Mouse (Mus musculus) frontal cortex, adult (tissue): Measurements from ENCODE around the gene Ralgapa2.

Experiments
- ATAC-seq: cut with Nextera tagmentation; 2 replicates; pipeline ENCODE4 v1.9.2; 2017; ENCODE audit warnings: mild to moderate bottlenecking, moderate library complexity, mixed read lengths; ENCODE audit not compliant: low TSS enrichment

The Ralgapa2 gene

DNA sequence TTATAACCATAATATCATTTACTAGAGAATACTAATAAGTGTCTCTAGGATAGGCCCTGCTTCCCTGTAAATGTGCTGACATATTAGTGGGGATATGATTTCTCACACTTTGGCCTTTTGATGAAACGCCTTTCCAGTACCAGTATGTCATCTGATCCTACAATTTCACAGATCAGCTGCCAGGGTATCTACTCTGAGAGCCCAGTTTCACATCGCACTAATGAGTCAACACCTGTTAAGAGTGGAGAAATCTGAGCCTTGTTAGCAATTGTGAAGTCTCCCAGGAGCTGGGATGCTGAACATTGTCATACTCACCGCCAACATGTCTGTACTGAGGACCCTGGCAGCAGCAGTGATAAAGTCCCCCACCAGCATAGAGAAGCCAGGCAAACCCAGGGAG is 151.1 kb downstream of the Ralgapa2 start:
- ATAC-seq, result no peak

DNA sequence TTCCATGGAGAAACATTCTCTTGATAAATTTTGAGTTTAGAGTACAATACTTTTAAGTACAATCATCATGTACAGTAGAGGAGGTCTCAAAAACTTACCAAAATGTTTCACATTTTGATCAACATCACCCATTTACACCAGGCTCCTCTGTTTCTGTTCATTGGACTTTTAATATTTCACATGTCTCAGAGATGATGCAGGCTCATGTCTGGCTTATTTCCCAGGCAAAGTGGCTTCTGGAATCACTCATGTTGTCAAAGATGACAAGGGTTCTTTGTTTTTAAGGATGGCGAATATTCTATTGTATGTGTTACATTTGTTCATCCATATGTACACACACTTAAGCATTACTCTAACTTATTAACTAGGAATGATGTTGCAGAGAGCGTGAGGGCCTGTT is 152.5 kb downstream of the Ralgapa2 start:
- no peak for ATAC-seq

DNA sequence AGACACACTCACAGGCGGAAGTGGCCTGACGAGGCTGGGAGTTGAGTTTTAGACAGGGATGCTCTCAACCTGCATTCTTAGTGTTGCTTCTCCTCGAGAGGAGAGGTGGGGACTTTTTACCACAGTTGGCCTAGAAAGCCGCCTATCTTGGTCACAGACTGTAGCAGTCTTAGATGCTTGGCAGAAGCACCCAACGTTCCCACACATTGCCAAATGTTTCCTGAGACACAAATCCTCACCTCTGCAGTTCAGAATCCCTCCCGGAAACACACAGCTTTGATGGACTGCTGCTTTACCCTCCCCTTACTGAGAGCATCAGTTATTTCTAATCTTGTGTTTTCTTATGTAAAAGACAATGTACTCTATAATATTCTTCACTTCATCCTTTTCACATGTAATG is 155.6 kb downstream of the Ralgapa2 start:
- peak; percentile 92 for ATAC-seq

- ATAC-seq, result no peak
Measured at GRCm38 (mm10) chr2:146350230-146350629, 161.9 kb downstream of the Ralgapa2 start.

GRCm38 (mm10) chr2:146347942-146348341 is 164.2 kb downstream of the Ralgapa2 start:
- ATAC-seq, result peak; percentile 90

- no peak for ATAC-seq
Measured at GRCm38 (mm10) chr2:146340090-146340489, 172.1 kb downstream of the Ralgapa2 start.

- ATAC-seq, result peak; percentile 92
Measured at GRCm38 (mm10) chr2:146337540-146337939, 174.6 kb downstream of the Ralgapa2 start.

- ATAC-seq, result peak; percentile 62
Measured at GRCm38 (mm10) chr2:146331894-146332476, 180.2 kb downstream of the Ralgapa2 start.

GRCm38 (mm10) chr2:146330772-146331281 is 181.3 kb downstream of the Ralgapa2 start:
- ATAC-seq, result peak; percentile 75

- no peak for ATAC-seq
Measured at GRCm38 (mm10) chr2:146330101-146330500, 182.0 kb downstream of the Ralgapa2 start.

GRCm38 (mm10) chr2:146326654-146327053 is 185.5 kb downstream of the Ralgapa2 start:
- ATAC-seq, result no peak

DNA sequence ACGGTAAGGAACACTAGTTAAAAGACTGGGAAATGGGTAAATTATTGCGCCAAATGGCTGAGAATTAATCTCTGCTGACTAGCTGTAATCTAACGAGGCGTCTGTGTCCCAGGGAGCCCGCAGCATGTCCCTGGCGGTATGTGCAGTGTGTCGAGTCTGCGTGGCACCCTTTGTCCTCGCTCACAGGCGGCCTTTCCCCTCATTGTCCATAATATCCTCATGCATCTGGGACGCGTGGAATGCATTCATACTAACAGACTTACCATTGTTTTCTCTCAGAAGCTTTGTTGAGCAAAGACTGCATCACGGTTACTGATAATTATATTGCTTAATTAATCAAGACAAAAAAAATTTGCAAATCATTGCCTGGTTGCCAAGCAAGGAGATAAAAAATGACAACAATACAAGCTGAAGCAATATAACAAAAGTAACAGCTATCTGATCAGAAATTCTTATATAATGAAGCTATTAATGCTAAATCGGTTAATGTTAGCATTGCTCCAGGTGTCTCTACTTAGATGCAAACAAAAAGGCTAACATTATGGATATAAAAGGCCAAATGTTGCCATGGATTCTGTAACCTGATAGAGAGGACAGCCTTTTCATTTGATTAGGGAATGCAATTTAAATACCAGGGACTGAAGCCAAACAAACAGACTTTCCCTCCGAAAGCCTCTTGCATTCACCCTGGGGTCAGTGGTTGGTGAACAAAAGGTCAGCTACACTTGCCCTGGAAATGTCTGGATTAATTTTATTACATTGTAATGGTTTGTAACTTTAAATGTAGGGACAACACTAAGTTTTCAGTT is 187.0 kb downstream of the Ralgapa2 start:
- peak; percentile 20; the same call in 1 of the 2 replicates for ATAC-seq

GRCm38 (mm10) chr2:146324140-146324906 is 187.8 kb downstream of the Ralgapa2 start:
- no peak for ATAC-seq

DNA sequence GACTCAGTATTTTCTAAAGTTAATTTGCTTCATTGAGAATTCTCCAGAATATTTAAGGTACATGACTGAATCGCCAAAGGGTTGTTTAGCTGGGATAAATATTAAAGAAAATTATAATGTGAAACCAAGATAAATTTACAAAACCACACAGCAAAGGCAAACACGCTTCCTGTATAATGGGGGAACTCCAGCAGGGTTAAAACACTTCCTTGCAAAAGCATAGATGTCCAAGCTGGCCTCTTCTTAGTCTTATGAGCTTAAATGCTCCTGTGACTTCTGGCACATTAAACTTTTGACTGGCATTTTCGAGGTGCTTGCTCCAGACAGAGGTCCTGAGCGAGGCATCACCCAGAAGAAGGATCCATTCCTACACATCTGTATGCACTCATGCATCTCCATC is 188.6 kb downstream of the Ralgapa2 start:
- ATAC-seq, result no peak

- ATAC-seq, result peak; percentile 52; the same call in 1 of the 2 replicates
Measured at GRCm38 (mm10) chr2:146322770-146323169, 189.4 kb downstream of the Ralgapa2 start.

- no peak for ATAC-seq
Measured at GRCm38 (mm10) chr2:146322019-146322418, 190.1 kb downstream of the Ralgapa2 start.

- no peak for ATAC-seq
Measured at GRCm38 (mm10) chr2:146320666-146321065, 191.5 kb downstream of the Ralgapa2 start.

GRCm38 (mm10) chr2:146314751-146315150 is 197.4 kb downstream of the Ralgapa2 start:
- no peak for ATAC-seq

- no peak for ATAC-seq
Measured at GRCm38 (mm10) chr2:146313811-146314210, 198.3 kb downstream of the Ralgapa2 start.

DNA sequence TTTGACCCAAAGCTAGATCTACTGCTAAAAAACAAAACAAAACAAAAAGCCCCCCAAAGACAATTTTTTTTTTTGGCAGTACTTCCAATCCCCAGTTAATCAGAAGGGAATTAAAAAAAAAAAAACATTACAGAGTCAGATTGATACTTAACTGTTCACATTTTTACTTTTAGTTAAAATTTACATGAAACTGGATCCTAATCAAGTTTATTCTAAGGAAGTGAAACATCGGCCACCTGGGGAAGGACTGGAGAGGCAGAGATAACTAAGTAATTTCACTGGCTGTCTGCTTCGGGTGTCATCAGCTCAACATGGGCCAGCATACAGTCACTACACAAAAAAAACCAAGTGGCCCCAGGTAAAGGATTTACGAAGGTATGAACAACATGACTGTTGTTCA is 201.4 kb downstream of the Ralgapa2 start:
- ATAC-seq, result no peak

- ATAC-seq, result peak; percentile 55; the same call in 1 of the 2 replicates
Measured at GRCm38 (mm10) chr2:146310291-146310690, 201.9 kb downstream of the Ralgapa2 start.

DNA sequence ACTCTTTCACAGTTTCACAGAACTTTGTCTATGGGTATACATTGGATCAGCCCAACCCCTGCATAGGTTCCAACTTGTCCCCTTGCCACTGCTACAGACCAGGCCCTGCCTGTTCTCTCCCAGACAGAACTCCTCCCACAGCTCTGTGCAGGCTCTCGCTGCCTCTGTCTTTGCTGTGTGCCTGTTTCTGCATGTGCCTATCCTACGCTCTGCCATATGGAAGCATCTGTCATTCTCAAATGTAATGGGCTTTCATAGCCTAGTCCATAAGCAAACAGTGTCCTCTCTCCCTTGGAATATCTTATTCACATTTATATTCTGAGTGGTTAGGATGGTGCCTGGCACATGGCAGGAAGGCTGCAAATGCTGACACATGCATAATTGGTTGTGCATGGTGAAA is 202.7 kb downstream of the Ralgapa2 start:
- peak; percentile 92 for ATAC-seq
